Mouse (Mus musculus): ENCODE data around the gene Rps6kb1. TPM values are rescaled to one million over a fixed set of nuclear protein-coding genes. Genes with fewer than 3 reads are reported as not detected.
"Not testable (repeated sequence)": the region's sequence is repeated elsewhere in the genome, so short reads cannot be mapped to it uniquely, and the experiment has no call there.

Gene Rps6kb1
- total RNA-seq, 2 experiments from 2014 or later: 45.5 to 48.7 TPM

GRCm38 (mm10) chr11:86473576-86473975 lies 71.0 kb downstream of the Rps6kb1 start:
- intact Hi-C loops (cut with DNase I): no loop called here

GRCm38 (mm10) chr11:86472771-86473171 lies 71.8 kb downstream of the Rps6kb1 start:
- intact Hi-C loops (cut with DNase I): no loop called here
- no peak for DNase-seq

More at GRCm38 (mm10) chr11:86473576-86473975, 71.0 kb downstream of the Rps6kb1 start:
- no peak for DNase-seq

GRCm38 (mm10) chr11:86471785-86472184 lies 72.8 kb downstream of the Rps6kb1 start:
- intact Hi-C loops (cut with DNase I): no loop called here

GRCm38 (mm10) chr11:86468971-86469370 lies 75.6 kb downstream of the Rps6kb1 start:
- peak; percentile 47 for DNase-seq
- intact Hi-C loops (cut with DNase I): no loop called here

More at GRCm38 (mm10) chr11:86471785-86472184, 72.8 kb downstream of the Rps6kb1 start:
- DNase-seq: no peak

- peak; percentile 81 for DNase-seq
- intact Hi-C loops (cut with DNase I): no loop called here
Observed at GRCm38 (mm10) chr11:86468345-86468744, 76.3 kb downstream of the Rps6kb1 start.

- intact Hi-C loops (cut with DNase I): not testable (repeated sequence)
- DNase-seq: peak; percentile 71
Observed at GRCm38 (mm10) chr11:86464275-86464674, 80.3 kb downstream of the Rps6kb1 start.

GRCm38 (mm10) chr11:86462579-86462978 lies 82.0 kb downstream of the Rps6kb1 start:
- no peak for DNase-seq
- intact Hi-C loops (cut with DNase I): no loop called here

- intact Hi-C loops (cut with DNase I): no loop called here
- no peak for DNase-seq
Observed at GRCm38 (mm10) chr11:86458866-86459265, 85.7 kb downstream of the Rps6kb1 start.

- DNase-seq: no peak
- intact Hi-C loops (cut with DNase I): no loop called here
Observed at GRCm38 (mm10) chr11:86457545-86457944, 87.1 kb downstream of the Rps6kb1 start.

- DNase-seq: no peak
- intact Hi-C loops (cut with DNase I): no loop called here
Observed at GRCm38 (mm10) chr11:86453991-86454390, 90.6 kb downstream of the Rps6kb1 start.

Small RNAs within 50 kb of the gene (microRNA-seq; reads per million reads assigned to microRNA genes)
- 3,297 reads per million, percentile 87 among the genes with 10 or more reads in this experiment for gene Mir21a

Other genes starting within 250 kb of the Rps6kb1 start
- 10 to 100 TPM; 74.7 to 87.4 TPM for gene Med13, start 187.2 kb downstream of the Rps6kb1 start, total RNA-seq (2021)
- 10 to 100 TPM; 17.2 to 21.6 TPM for gene Rnft1, start 60.1 kb downstream of the Rps6kb1 start, total RNA-seq (2021)
- gene Tubd1, start 186 bp upstream of the Rps6kb1 start, total RNA-seq (2021): 1 to 10 TPM; 5.0 to 5.8 TPM
- gene Vmp1, start 139.0 kb upstream of the Rps6kb1 start, total RNA-seq (2021): 100 to 1,000 TPM; 103 to 113 TPM
- gene Ptrh2, start 139.2 kb upstream of the Rps6kb1 start, total RNA-seq (2021): 10 to 100 TPM; 15.1 to 18.5 TPM
- 100 to 1,000 TPM; 373 to 393 TPM for gene Cltc, start 212.8 kb upstream of the Rps6kb1 start, total RNA-seq (2021)